Mouse (Mus musculus) central nervous system, embryonic 11.5 days (tissue): ENCODE data around the gene Rbks. TPM values are rescaled to one million over a fixed set of nuclear protein-coding genes. Genes with fewer than 3 reads are reported as not detected.

Source experiments
- polyA plus RNA-seq: library from polyadenylated mRNA; depleted of rRNA; stranded (reverse); fragments of >200 nt; gene quantifications from 2 replicates; pipeline ENCODE4 v1.2.3, GENCODE M21; 2012; rRNA removed

Gene Rbks
- 2.1 and 2.9 TPM in 2 replicates for polyA plus RNA-seq

DNA sequence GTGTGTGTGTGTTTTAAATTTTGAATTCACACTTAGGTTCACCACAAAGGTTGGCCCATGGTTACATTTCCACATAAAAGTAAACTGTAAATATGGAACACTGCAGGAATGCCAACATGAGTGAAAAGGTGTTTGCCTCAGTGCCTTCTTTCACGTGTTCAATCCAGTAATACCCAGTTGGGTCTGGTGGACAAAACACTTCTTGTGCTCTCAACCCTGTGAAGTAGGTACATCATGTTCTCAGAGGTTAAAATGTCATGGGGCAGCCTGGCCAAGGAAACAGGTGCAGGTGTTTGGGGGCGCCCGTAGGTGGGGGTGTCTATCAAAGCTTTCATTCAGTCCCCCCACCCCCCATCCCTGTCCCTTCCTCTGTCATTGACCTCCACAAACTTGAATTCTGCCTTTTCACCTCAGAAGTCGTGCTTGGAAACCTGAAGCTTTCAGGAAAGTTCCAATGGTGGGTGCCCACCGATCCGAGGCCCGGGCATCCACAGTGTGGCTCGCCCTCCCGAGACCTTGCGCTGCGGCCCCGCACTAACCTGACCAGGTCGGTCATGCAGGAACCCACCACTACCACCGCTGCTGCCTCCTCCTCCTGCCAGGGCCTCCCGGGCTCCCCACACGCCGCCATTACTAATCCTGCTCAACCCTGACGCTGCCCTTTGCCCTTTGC lies at the start of gene Rbks:
TSS of gene Rbks (minus strand) at position 657 of the 673 bp plus-strand sequence.

DNA sequence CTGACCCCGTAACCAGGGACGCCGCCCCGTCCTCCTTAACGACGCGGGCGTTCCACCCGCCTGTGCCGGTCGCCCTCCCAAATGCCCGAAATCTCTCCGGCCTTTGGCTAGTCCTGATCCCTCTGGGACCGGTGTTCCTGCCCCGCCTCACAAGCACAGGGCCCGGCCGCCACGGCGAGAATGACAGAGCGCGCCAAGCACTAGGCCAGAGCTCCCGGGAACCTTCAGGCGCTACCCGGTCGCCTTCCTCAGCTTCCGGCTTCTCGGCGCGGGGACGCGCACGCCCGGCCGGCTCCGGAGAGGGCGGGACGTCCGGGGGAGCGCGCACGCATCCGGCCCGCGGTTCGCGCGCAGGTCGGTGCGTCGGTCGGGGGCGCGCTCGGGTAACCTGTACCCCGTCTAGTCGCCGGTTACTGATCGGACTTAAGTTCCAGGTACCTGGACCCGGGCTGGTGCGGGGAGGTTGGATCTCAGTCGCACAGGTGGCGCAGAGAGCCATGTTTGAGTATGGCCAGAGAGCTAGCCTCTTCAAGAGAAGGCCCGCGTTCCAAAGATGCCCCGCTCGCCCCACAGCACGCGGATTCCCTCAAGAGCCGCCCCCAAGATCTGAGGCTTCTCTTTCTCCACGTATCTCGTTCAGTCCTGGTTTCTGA lies 343 bp upstream of the Rbks start, which contains the start of gene Babam2:
TSS of gene Babam2 (plus strand) at position 41 of the 653 bp plus-strand sequence.

GRCm38 (mm10) chr5:31596481-31597429 lies 100.7 kb downstream of the Rbks start, which contains the start of gene Mrpl33:
TSS of gene Mrpl33 (plus strand) at chr5:31596935.

Other genes with a start within 250 kb of the Rbks start
- gene Zfp512, start 245.2 kb downstream of the Rbks start, polyA plus RNA-seq: 59.8 and 71.9 TPM in 2 replicates
- gene 4930548H24Rik, start 211.9 kb downstream of the Rbks start, polyA plus RNA-seq: 0.24 and 0.31 TPM in 2 replicates
- gene Gpn1, start 202.9 kb downstream of the Rbks start, polyA plus RNA-seq: 37.8 and 40.9 TPM in 2 replicates
- 25.2 and 46.6 TPM in 2 replicates for gene Slc4a1ap, start 170.6 kb downstream of the Rbks start, polyA plus RNA-seq
- gene Supt7l, start 169.8 kb downstream of the Rbks start, polyA plus RNA-seq: 17.8 and 21.2 TPM in 2 replicates
- 133 and 291 TPM in 2 replicates for gene Mrpl33, start 100.7 kb downstream of the Rbks start, polyA plus RNA-seq
- 26.3 and 26.5 TPM in 2 replicates for gene Babam2, start 57 bp upstream of the Rbks start, polyA plus RNA-seq